Comparison of ENCODE assay signal across 16 mouse cellular contexts in the genomic region with DNA sequence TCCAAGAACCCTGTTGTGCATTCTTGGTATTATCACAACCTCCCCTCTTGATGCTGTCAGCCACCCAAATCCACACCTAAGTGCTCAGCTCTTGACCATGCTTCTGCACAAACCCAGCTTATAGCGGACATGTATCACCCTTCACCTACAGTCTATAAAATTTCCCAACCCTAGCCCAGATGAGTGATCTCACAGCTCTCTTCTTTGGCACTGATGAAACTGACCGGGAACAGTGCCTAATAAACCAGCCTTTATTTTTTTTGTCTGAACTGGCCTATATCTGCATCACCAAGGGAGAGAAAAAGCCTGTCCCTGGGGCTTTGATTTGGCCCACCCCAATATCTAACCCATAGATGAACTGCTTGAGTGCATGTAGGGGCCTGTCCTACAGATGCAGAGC.
"Had no signal": no experiment of that assay in that cellular context is flagged by ENCODE, and none has a peak within 500 bp of the region (broad histone marks: within the 10 kb centered on the region; RNA-seq: fewer than 3 reads in every experiment).

No protein-coding gene starts in this region.

- H3K9me3 ChIP-seq: kidney, embryonic 15.5 days; limb, embryonic 13.5 days; midbrain, embryonic 10.5 days; neural tube, embryonic 15.5 days had no signal

- H3K4me1 ChIP-seq: kidney, embryonic 15.5 days; limb, embryonic 13.5 days; midbrain, embryonic 10.5 days; neural tube, embryonic 15.5 days had no signal

- H3K4me3 ChIP-seq: kidney, embryonic 15.5 days; limb, embryonic 13.5 days; midbrain, embryonic 10.5 days; myocyte; neural tube, embryonic 15.5 days had no signal

- H3K36me3 ChIP-seq: kidney, embryonic 15.5 days; limb, embryonic 13.5 days; midbrain, embryonic 10.5 days; neural tube, embryonic 15.5 days had no signal

- DNase-seq: kidney, postnatal 14 days; left cerebral cortex, postnatal 4 days; lung, adult 18-20 months; lung, postnatal 10 days; lung, postnatal 4 days; midbrain, embryonic 14.5 days; right cerebral cortex, adult 18-20 months; right cerebral cortex, postnatal 25 days; thymus, postnatal 14 days had no signal

- H3K27me3 ChIP-seq: kidney, embryonic 15.5 days; limb, embryonic 13.5 days; neural tube, embryonic 15.5 days had no signal

- H3K9ac ChIP-seq: kidney, embryonic 15.5 days; limb, embryonic 13.5 days; liver, embryonic 14.5 days; neural tube, embryonic 15.5 days had no signal

- H3K4me2 ChIP-seq: kidney, embryonic 15.5 days; limb, embryonic 13.5 days; neural tube, embryonic 15.5 days had no signal

- H3K27ac ChIP-seq: kidney, embryonic 15.5 days; limb, embryonic 13.5 days; liver, embryonic 14.5 days; midbrain, embryonic 10.5 days; neural tube, embryonic 15.5 days; stomach, postnatal 0 days had no signal
